Mouse (Mus musculus): ENCODE measurements around the gene St5.

Gene St5

DNA sequence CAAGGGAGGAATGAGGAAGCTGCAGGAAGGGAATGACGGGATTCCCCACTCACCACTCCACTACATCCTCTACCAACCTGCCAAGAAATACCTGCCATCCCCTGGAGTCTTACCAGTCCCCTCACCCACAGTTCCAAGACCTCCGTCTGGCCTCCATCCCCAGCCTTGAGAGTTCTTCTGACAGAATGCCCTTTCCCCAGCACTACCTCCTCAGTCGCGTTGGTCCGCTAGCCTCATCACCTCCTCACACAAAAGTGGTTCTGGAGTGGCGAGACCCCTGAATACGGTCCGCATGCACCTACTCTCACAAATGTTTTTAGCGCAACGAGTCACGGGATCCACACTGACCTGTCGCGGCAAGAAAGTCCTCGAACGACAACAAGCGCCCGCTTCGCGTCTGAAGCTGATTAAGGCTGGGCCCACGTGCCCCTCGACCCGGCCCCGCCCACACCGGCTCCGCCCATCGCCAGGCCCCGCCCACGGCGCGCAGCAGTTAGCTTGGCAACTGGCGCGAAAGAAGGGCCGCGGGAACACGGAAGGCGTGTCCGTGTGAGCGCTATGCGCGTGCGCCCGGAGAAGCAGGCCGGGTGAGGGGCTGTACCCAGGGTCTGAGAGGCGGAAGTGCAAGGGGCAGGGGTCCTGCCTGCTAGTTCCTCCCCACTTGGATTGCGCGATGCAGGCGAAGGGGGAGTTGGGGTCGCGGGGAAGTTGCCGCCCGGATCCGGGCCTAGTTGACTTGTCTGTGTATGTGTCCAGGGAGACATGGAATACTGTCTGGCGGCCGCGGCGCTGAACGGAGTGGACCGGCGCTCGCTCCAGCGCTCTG is at the start of gene St5, which contains the start of gene Akip1:
TSS of gene St5 (minus strand) at position 416 of the 826 bp plus-strand sequence.
TSS of gene Akip1 (plus strand) at position 501 of the 826 bp plus-strand sequence.
- DNase-seq (ENCODE audit: low spot score in 2 of 2), result peak; percentile 90 to 92

DNA sequence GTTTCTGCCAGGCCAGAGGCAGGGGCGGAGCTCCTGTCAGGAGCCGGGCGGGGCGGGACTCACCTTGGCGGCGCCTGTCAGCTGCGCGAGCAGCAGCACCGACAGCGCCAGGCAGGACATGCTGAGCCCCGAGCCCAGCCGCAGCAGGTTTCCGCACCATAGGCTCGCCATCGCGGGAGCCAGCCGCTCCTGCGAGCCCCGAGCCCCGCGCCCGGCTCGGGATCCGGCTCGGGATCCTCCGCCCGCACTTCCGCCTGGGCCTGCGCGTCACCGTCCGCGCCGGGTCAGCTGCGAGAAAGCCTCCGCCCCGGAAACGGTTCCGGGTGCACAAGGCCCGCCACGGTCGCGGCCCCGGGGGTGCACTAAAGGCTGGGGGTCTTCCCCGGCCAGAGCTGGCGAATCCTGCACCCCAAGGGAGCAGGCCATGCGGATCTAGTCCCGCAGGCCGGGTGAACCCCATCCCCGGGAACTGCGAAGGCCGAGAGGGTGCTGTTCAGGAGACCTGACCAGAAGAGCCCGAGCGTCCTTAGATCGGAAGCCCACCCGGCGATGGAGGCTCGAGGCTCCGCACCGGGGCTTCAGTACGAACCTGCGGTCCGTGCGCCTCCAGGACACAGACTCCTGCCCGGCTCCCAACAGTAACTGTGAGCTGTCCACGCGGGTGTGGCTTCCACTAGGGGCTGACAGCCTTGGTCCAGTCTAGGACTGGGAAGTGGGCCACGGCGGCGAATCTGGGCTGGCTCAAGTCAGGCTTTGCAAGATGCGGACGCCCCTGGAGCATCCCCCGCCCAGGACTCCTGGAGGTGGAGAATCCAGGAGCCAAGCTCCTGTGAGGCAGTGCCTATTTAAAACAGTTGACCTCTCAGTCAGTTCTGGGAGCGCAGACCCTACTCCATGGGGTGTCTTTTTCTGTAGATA is 48.9 kb upstream of the St5 start, which contains the start of gene Tmem9b:
TSS of gene Tmem9b (minus strand) at position 868 of the 918 bp plus-strand sequence.
- peak; percentile 77 to 90 for DNase-seq (ENCODE audit: low spot score in 2 of 2)

DNA sequence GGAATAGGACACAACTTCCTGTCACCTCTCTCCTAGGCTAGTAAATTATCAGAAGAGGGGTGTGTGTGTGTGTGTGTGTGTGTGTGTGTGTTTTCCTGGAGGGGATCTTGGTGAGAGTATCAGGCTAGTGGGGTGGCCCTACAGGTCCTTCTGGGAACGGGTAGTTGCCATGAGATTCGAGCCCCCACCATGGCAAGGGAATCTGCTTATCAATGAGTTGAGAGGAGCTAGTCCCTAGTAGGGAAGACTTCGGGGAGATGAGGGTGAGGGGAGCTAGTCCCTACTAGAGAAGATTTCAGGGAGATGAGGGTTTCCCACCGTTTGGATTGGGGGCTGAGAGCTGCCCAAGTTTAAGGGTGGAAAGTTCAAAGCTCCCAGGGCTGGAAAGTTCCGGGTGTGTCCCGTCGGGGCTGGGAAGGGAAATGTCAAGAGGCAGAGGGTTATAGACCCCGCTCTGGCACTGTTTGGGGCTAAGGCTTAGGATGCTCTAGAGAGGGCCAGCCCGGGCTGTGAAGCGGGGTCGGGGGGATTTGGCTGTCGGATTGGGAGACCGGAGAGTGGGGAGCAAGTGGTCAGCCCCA is 48.1 kb upstream of the St5 start:
- no peak for DNase-seq (ENCODE audit: low spot score in 2 of 2)

DNA sequence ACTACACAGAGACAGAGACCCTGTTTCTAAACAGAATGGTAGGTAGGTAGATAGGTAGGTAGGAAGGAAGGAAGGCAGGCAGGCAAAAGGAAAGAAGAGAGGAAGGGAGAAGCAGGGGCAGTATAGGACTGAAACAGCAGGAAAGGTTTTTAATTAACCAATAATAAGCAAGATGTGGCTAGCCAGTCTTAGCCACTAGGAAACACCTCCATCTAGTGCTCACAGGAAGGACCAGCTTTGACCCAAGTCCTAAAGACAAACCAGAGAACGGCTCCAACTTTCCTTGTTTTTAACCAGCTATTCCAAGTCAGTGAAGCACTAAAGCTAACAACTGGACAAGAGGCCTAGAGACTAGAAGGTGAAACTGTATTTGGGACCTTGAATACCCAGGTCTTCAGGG is 44.3 kb upstream of the St5 start:
- DNase-seq (ENCODE audit: low spot score in 2 of 2), result no peak

DNA sequence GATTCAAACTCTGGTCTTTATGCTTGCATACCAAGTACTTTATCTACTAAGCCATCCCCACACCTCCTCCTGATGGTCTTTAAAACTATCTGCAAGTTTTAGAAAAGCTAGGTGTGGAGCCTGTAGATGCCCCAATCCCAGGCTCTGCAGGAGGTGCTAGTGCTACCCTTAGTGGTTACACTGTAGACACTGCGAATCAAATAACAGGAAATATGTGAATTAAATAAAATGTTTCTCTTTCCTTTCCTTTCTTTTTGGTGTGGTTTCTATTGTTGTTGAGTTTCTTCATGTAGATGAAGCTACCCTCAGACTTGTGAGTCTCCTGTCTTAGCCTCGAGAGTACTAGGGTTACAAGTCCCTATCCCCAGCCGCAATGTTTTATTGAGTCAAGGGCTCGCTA is 38.3 kb upstream of the St5 start:
- no peak for DNase-seq (ENCODE audit: low spot score in 2 of 2)

DNA sequence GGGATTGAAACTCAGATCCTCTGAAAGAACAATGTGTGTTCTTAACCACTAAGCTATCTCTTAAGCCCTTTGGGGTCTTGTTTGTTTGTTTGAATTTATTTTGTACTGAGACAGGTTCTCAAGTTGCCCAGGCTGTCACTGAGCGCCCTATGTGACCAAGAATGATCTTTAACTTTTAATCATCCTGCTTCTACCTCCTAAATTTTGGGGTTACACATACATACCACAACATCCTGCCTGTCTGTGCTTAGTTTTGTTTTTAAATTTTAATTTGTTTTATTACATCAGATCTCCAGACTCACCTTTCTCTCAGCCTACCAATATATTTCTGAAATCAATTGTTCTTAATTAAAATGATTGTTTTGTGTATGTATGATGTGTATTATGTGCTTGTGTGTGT is 37.7 kb upstream of the St5 start:
- no peak for DNase-seq (ENCODE audit: low spot score in 2 of 2)

DNA sequence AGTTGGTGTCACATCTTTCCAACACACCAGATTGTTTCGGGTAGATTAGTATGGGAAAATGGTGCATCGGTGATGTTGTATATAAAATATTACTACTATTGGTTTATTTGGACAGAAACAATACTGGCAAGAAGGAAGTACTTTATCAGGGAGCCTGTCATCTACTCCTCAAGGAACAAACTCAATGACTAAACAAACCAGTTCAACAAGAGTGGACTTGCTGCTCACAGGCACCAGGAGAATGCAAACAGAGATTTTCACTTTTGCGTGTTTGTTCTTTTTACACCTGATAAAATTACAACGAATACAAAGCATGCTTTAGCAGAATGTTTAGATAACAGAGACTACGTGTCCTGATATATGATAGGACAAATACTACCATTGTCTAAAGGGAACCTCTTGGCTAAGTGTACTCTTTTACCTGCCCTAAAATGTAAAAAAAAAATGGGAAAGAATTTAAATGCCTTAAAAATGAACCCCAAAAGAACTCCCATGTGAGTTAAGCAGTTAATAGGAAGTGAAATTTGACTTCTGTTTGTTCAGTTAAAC is 36.5 kb upstream of the St5 start:
- no peak for DNase-seq (ENCODE audit: low spot score in 2 of 2)

DNA sequence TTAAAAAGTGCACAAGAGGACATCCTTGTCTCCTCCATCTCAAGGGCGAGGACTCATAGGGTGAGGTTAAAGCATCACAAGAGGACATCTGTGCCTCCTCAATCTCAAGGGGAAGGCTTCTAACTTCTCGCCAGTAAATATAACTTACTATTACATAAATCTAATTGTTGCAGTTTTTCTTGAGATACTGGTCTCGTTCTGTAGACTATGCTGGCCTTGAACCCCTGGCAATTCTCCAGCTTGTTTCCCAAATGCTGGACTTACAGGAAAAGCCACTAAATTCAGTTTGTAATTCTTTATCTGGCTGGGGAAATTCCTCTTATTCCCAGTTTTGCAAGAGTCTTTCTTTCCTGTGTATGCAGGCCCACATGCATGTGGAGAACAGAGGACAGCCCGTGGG is 31.4 kb upstream of the St5 start:
- DNase-seq (ENCODE audit: low spot score in 2 of 2), result no peak

DNA sequence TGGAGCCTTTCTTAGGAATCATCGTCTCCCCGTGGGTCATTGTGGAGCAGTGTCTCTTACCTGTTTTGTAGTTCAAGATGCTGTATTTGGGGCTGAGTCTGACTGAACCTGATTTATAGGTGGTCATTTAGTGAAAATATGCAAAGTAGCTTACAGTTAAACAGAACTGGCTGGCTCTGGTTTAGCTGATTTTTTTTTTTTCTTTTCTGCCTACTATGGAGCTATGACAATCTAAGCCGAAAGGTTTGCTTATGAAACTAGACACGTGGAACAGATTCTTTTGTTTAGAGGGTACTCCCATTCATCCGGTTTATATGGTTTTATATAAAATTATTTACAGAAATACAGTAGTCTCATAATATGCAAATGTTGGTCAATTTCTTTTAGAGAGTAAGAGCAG is 28.2 kb upstream of the St5 start, which contains the start of gene Ascl3:
TSS of gene Ascl3 (minus strand) at position 101 of the 400 bp plus-strand sequence.
- DNase-seq (ENCODE audit: low spot score in 2 of 2), result no peak

DNA sequence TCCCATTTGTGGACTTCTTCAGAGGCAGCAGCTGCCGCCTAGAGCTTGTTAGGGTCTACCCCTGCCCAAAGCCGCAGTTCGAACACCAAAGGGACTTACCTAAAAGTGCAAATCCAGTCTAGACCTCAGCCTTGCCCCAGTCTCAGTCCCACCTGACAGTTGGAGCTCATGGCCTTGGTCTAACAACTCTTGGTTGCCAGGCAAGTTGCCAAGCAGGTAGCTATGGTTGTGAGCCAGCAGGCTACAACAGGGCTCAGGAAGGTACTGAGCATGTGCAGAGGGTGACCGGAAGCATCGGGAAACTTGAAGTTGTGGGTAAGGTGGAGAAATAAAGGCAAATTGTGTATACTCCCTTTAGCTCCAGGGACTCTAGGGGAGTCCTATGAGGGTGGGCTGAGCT is 20.3 kb upstream of the St5 start, which contains the start of gene BC051019:
TSS of gene BC051019 (minus strand) at position 154 of the 400 bp plus-strand sequence.
- no peak for DNase-seq (ENCODE audit: low spot score in 2 of 2)

DNA sequence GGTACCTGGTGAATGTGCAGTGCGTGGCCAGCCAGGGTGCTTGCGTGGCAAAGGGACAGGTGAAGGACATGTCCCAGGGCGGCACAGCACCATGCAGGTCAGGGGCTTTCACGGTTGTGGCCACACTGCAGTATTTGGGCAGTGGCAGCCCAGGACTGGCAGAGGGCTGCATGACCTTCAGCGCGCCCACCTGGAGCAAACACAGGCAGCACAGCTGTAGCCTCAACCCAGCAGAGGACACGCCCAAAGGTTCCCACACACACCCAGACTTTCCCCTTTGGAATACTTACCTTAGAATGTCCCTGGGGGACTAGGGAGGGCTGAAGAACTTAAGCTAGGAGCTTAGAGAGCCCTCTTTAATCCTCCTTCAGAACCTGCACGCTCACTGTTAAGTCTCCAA is 19.7 kb upstream of the St5 start:
- DNase-seq (ENCODE audit: low spot score in 2 of 2), result no peak

DNA sequence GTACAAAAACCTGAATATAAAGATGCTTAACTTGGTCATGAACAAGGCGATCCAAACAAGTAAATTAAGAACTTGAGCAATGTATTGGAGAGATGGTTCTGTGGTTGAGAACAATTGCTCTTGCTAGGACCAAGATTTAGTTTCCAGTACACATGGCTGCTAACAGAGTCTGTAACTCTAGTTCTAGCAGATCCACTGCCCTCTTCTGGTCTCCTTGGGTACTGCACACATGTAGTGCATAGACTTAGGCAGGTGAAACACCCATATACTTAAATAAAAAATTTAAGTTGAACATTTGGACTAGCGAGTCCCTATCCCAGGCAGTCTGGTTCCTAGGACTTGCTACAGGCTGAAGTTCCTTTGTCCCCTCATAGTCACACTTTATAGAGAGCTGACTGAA is 19.2 kb upstream of the St5 start:
- no peak for DNase-seq (ENCODE audit: low spot score in 2 of 2)

DNA sequence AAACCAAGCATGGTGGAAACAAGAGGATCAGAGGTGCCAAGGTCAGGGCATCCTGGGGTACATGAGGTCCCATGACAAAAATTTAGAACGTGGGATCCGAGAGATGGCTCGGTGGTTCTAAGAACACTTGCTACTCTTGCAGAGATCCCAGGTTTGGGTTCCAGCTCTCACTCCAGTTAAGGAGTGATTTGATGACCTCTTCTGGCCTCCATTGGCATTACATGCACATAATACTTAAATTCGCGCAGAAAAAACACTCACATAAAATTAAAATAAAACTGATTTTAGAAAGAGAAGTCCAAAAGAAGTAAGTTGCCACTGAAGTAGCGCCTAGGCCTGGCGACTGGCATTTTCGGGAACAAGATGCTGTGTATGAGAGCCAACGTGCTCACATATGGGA is 15.9 kb upstream of the St5 start:
- DNase-seq (ENCODE audit: low spot score in 2 of 2), result peak; percentile 49 to 58

DNA sequence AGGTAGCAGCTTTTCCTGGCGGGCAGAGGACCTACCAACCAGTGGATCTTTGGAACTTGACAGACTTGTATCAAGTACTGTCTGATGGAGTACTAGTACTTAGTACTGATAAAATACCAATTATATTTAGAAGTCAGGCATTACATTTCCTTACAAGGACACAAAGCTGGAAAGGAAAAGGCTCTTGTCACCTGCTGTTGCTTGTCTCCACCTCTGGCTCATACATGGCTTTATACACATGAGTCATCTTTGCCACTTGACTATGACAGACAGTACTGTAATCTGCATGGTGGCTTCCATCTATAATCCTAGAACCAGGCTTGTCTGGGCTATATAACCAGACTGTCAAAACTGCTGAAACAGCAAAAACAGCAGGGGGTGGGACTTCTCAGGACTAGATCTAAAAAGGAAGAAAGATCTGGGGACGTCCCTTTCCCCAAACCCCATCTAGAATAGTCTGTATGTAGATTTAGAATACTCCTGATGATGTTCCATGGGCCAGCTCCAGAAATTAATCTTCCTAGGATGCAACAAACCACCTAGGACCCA is 10.1 kb upstream of the St5 start:
- DNase-seq (ENCODE audit: low spot score in 2 of 2), result no peak

DNA sequence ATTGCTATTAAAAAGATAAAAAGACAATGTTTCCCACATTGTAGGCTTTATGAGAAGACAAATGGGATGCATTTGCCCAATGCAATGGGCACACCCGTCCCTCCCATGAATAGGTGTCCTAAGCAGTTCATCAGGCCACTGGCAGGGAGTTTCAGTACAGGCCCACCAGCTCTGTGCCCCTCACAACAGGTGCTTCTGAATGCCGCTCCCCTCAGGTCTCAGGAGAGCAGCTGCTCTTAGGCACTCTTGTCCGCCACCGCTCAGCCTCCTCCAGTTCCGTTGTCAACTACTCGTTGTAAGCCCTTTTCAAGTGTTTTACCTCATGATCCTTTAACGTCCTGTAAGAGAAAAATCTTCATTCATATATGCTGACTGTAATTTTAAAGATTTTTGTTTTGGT is 8.8 kb upstream of the St5 start:
- no peak for DNase-seq (ENCODE audit: low spot score in 2 of 2)

DNA sequence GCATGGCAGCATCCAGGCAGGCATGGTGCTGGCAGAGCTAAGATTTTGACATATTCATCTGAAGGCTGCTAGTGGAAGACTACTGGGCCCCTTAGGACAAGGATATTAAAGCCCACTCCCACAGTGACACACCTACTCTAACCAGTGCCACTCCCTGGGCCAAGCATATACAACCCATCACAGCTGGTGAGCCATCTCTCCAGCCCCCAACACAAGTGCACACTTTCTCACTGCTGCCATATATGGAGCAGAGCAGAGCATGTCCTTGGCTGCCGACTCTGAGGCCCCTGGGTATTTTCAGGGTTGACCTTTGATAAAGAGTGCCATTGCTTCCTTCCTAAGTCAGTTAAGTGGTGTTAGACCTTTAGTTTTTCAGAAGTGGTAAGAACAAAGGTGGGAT is 6.7 kb upstream of the St5 start:
- DNase-seq (ENCODE audit: low spot score in 2 of 2), result no peak

DNA sequence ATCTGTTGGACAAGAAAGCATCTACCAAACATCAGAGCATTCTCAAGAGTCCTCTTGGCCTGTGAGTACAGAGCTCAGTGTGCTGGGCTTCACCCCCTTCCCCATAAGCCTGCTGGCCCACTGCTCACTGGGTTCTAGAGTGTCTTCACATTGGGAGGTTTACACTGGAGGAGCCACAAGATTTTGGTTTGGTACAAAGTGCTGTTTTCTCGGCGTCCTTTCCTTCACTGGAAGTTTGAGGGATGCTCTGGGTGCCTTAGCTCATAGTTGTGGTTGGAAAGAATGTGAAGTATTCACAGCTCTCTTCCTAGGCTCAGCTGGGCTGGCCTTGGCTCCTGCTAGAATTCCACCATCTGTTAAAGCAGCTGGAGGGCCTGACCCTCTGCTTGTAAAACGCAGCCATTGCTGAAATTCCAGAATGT is 5.6 kb upstream of the St5 start:
- no peak for DNase-seq (ENCODE audit: low spot score in 2 of 2)

DNA sequence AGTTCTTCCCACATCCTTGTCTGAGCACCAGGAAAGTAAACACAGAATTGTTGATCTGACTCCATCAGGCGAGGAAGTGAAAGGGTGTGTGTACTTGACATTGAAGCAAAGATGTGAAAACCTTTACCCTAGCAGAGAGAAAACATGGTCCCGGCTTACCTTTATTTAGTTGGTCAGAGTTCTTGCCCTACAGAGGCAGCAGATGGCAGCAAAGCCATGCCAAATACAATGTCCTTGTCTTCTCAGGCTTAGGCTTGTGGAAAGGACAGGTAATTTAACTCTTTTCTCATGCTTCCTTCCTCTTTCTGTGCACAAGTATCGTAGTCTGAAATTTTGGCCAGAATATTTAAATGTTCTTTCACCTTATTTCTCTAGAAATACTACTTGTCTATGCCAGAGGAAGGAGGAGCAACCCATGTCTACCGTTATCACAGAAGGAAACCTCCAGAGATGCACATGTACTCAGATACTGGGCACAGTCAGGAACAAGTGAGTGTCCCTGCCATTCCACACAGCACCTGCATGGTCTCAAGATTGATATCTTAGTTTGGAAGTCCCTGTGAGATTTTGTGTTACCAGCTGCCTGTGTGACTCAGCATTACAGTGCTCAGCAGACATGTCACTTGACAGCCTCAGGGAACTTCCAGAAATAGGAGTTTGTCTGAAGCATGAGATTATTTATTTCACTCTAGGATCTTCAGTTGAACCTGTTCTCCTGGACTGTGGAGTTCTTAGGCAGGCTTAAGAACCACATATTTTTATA is 3.8 kb upstream of the St5 start:
- DNase-seq (ENCODE audit: low spot score in 2 of 2), result peak; percentile 57 to 58

DNA sequence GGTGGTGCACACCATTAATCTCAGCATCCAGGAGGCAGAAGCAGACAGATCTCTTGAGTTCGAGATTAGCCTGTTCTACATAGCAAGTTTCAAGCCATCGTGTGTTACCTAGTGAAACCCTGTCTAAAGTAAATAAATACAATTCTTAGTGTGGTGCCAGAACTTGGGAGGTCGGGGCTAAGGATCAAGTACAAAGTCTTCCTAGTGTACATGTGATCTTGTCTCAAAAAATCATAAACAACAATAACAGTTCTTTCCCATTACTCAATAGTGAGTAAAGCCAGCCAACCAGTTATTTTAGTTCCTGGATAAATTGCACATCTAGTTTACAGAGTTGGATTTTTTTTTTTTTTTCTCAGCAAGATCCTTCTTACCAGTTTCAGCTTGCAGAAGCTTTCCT is 1.1 kb upstream of the St5 start:
- no peak for DNase-seq (ENCODE audit: low spot score in 2 of 2)

DNA sequence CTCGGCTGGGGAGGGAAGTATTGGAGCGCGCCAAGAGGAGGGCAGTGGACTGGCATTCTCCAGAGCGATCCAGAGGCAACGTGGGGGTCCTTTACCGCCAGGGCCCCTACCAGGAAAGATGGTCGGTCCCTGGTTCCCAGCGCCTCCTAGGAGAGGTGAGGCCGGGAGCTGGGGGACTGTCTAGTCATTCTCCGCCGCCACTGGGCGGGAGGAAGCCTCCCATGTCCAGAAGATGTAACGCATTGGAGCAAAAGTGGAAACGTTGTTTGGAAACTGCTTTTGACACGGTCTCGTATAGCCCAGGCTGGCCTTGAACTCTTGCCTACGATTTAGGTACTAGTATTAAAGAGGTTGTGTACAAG is 592 bp upstream of the St5 start:
- DNase-seq (ENCODE audit: low spot score in 2 of 2), result peak in 1 of 2 experiments; percentile 18

DNA sequence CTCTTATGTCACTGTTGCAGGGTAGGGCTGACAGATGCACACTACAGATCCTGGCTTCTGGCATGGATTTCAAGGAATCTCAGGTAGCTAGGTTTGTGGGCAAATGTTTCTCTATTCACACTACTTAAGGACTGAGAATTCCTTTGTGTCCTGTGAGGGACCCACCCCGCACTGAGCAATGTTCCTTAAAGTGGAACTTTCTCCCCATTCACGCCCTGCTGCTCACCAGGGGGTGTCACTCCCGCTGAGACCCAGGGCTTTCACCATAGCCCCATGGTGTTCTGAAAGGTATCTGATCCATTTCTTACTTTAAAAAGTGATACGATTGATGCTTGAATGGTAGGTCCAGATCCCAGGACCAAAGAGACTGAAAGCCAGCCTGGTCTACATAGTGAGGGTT is 684 bp downstream of the St5 start:
- no peak for DNase-seq (ENCODE audit: low spot score in 2 of 2)

All from right cerebral cortex, adult 2 months (tissue).